Mouse (Mus musculus): ENCODE results near the gene Emp3.
"Not testable (repeated sequence)": the region's sequence is repeated elsewhere in the genome, so short reads cannot be mapped to it uniquely, and the experiment has no call there.

The Emp3 gene

DNA sequence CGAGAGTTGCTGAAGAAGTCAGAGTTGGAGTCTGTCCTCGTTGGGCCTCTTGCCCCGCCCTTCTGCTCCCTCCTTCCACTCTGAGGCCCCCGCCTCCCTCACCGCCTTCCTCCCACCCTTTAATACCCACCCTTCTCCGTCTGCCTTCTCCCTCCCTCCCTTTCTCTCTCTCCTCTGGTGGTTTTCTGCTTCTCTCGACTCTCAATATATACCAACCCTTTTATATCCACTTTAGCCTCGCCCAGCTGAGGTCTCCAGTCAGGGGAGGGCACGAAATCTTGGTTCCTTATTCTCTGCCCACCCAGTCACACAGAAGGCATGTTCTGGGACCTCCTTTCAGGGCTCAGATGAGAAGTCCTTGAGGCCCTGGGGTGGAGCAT lies at the start of gene Emp3:
Gene Emp3 (minus strand): TSS at position 163 of the 380 bp plus-strand sequence.
- no peak for DNase-seq

GRCm38 (mm10) chr7:45956611-45957010 lies 35.4 kb upstream of the Emp3 start:
- DNase-seq, result no peak

DNA sequence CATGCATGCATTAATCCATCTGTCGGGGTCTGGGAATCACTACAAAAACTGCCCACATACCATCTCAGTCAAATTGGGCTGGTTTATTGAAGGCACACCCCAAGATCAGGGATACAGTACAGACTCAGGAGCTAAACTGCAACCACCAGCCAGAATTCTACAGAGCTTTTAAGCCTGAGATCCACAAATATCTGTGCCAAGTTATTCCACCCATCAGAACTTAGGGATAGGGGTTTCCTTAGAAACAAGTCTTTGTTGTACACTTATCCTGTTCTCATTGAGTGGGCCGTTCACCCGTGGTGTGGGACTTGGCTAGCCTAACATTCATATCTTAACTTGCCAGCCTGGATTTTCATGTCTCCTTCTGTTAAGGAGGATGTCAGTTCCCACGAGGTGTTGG lies 27.9 kb upstream of the Emp3 start:
- no peak for DNase-seq

DNA sequence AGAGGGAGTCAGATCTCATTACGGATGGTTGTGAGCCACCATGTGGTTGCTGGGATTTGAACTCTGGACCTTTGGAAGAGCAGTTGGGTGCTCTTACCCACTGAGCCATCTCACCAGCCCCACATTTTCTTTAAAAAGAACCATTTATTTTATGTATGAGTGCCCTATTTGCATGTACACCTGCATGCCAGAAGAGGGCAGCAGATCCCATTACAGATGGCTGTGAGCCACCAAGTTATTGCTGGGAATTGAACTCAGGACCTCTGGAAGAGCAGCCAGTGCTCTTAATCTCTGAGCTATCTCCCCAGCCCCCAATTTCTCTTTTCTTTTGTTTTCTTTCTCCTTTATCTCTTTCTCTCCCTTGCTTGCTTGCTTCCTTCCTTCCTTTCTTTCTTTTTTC lies 22.1 kb upstream of the Emp3 start:
- not testable (repeated sequence) for DNase-seq

DNA sequence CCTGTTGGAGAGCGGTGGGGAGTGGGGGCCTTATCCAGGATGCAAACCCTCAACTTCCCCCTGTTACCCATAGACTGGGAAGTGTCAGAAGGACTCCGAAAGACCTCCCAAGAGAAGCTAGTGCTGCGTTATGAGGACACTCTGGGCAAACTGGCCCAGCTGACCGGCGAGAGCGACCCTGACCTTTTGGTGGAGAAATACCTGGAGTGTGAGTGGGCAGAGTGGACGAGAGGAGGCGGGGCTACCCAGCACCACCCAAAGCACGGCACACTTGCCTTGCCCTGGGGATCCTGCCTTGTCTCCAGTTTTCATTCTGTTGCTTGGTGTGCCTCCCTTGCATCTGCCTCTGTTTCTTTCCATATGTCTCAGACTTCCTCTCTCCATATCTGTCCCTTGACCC lies 20.8 kb upstream of the Emp3 start:
- no peak for DNase-seq

GRCm38 (mm10) chr7:45939836-45940235 lies 18.6 kb upstream of the Emp3 start:
- DNase-seq, result no peak

DNA sequence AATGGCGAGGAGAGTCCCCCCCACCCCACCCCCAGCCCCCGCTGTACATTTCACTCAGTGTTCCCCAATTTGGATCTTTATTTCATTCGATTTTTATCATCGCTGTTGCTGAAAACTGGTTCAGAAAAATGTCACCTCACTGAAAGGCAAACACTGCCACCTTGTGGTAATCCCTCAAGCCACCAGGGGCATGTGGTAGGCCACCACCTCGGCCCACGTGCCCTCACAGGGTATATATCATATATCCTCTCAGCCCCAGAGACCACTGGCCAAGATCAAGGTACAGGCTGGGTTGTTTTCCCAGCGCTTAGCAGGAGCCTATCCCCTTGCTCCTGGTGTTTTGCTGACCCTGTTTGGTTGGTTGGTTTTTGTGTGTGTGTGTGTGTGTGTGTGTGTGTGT lies 13.9 kb upstream of the Emp3 start:
- peak; percentile 38 for DNase-seq

DNA sequence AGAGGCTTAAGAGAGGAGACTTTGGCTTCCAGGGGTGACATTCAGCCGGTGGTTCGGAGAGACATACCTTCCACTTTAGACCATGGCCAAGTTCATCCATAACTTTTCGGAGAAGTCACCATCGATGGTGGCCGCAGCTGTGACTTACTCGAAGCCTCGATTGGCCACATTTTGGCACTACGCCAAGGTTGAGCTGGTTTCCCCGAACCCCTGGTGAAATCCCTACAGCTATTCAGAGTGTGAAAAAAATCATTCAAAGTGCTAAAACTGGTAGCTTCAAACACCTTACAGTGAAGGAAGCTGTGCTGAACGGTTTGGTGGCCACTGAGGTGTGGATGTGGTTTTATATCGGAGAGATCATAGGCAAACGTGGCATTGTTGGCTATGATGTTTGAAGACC lies 12.6 kb upstream of the Emp3 start:
- not testable (repeated sequence) for DNase-seq

DNA sequence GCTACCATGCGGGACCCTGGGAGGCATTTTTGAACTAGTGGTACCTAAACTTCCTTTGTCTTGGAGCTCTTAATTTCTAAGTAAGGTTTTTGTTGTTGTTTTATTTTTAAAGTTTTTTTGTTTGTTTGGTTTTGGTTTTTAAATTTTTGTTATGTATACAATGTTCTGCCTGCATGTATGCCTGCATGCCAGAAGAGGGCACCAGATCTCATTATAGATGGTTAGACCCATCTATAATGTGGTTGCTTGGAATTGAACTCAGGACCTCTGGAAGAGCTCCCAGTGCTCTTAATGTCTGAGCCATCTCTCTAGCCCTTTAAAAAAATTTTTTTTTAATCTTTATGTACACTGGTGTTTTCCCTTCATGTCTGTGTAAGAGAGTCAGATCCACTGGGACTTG lies 8.5 kb upstream of the Emp3 start:
- DNase-seq, result no peak

DNA sequence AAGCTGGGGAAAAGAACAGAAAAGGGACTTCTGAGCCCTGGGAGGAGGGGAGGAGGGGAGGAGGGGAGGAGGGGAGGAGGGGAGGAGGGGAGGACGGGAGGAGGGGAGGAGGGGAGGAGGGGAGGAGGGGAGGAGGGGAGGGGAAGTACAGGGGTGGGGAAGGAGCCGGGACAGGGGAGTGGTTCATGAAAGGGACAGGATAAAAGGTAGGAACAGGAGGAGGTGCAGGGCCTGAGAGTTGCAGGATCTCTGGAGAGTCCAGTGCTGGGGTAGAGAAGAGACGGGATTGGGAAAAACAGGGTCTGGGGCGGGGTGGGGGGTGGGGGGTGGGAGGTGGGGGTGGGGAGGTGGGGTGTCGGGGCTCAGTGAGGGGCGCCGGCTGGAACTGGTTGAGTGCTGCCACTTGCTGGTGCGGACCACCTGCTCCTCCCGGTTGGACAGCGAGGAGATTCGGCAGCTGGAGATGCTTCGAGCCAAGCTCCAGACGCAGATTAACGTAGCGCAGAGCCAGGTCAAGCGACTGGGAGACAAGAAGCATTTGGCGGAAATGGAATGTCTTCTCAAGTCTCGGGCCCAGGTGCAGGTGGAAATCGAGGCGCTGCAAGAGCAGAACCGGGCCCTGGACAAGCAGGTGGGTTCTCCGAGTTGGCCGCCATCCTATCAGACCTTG lies 7.6 kb upstream of the Emp3 start:
- no peak for DNase-seq

DNA sequence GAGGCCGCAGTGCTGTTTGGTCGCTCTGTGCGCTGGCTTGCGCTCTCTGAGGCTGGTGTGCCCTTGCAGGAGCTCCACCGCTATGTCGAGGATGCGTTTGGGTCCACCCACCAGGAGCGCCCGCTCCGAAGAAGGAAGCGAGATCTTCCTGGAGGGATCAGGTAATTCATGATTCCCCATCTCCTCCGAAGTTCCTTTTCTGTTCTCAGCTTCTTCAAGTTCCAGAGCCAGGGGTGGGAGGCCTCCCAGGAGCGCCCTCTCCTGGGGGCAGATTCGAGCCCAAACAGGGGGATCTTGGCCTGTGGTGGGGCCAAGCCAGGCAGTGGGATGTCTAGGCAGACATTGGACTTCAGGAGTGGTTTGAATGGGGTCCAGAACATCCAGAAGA lies 3.2 kb upstream of the Emp3 start:
- DNase-seq, result no peak

DNA sequence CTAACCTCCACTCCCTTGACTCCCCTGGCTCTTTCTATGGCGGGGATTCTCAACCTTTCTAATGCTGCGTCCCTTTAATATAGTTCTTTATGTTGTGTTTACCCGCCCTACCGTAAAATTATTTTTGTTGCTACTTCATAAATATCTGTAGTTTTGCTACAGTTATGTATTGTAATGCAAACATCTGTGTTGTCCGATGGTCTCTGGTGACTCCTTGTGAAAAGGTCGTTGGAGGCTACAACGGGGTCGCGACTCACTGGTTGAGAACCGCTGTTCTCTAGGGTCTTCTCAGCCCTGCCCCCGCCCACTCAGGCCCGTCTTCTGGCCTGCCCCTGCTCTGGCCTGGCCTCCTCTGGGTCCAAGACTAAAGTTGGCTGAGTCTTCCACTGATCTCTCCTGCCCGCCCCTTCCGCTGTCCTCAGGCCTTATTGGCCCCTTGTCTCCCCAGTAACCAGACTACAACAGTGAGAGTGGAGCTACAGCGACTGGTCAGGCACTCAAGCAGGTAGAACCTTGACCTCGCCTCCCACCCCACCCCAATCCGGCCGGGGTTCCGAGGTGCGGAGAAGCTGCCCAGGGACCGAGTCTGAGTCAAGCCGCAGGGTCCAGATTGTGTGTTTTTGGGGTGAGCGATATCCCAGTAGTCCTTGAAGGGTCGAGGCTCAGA lies 2.7 kb upstream of the Emp3 start, which contains the start of gene Ccdc114:
Gene Ccdc114 (plus strand): TSS at position 311 of the 667 bp plus-strand sequence.
- no peak for DNase-seq

DNA sequence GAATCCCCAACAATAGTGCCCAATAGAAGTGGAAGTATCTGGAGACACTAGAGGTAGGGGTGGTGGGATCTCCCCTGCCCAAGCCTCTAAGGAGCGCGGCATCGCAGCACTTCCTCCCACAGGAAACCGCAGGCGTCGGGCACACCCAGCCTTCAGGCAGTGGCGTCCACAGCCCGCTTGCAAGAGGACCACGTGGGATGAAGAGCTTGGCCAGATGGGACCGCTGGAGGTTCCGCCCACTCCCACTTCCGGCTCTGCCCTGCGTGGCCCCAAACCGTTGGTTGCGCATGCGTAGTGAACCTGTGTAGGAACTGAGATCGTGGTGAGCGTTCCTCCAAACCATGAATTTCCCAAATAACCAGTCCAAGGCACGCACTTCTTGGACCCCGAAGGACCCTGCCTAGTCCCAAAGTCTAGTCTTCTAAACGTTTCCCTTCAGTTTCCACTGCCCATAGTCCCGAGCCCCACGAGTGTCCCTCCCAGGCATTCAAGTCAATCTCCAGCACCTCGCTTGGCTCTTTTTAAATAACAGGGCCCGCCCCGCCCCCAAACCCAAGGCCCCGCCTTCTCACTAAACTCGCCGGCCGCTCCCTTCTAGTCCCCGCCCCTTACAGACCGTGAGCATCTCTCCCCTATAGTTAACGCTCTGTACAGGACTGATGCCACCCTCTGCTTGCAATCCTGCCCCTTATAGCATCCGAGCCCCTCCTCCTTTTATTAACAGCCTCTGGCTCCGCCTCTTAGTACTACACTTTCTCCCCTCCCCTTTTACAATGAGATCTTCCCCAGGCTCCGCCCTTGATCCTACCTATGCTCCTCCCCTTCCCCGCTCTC lies 1.9 kb upstream of the Emp3 start:
- DNase-seq, result peak; percentile 76

DNA sequence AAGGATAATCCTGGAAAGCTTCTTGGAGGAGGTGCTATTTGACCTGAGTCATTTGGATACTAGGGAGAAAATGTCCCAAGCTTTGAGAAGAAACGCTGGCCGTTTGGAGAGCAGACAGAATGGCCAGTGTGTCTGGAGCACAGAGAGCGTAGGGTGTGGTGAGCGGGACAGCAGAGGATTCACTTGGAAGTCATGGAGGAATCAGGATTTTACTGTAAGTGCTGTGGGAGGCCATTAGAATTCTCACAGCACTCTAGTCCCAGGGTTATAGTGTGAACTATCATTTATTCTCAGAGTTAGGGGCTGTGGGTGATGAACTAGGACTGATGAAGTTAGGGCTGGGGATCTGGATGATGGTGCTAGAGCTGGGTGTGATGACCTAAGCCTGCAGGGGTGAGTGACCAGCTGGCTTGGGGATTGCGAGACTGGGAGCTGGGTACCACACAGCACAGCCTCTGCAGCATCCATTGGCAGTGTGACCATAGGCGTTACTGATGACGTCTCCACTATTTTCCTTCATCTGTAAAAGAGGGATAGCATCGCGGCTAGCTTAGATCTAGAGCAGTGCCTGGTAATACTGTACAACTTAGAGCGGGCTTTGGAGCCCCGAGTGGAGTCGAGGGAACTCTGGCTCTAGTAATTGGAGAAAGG lies 871 bp upstream of the Emp3 start:
- DNase-seq, result no peak

DNA sequence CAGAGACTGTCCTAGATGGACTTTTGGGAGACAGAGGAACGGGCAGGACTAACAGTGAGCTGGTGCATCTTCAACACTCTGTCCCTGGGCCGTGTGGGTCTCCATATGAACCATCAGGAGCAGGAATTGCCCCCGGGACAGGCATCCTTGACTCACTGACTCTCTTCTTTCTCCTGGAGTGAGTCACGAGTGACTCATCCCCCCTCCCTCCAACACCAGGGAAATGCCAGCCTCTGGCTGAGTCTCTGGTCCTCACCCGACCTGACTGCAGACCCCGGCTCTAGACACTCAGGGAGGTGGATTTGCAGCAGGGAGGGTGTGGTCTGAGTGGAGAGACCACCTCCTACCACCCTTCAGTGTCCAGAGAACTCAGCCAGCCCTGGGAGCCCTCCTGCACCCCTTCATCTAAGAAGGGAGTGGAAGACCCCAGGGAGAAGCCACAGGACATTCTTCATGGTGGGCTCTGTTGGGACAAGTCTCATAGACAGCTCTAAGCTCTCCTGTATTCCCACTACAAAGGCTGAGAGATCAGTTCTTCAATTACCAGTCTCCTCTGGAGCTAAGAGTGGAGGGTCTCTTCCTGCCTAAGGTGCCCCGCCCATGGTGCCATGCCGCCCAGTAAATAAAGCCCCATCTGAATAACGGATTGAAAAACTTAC lies 492 bp downstream of the Emp3 start:
- DNase-seq, result no peak

- no peak for DNase-seq
Observed at GRCm38 (mm10) chr7:45919761-45920160, 1.4 kb downstream of the Emp3 start.

DNA sequence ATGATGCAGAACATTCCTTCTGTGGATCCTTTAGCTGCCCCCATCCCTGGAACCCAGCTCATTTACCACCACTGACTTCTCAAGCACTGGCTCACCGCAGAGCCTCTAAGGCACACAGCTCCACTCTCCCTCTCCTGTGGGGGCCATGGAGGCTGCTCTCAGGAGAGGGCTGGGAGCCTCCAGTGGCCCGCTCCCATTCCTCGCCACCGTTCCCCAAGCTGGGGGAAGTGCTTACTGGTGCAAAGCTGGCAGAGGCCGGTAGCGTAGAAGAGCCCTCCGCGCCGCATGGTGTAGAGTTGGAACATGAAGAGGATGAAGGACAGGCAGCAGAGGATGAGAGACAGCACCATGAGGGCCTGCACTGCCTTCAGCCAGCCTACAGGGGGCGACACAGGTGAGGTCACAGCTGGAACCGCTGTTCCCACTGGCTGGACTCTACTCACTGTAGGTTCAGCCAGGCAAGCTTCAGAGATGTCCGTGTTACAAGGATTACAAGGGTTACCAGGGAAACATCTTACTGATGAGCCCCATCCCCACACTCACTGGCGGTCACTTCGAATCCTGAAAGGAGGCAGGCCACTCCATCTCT lies 2.0 kb downstream of the Emp3 start:
- DNase-seq, result no peak

DNA sequence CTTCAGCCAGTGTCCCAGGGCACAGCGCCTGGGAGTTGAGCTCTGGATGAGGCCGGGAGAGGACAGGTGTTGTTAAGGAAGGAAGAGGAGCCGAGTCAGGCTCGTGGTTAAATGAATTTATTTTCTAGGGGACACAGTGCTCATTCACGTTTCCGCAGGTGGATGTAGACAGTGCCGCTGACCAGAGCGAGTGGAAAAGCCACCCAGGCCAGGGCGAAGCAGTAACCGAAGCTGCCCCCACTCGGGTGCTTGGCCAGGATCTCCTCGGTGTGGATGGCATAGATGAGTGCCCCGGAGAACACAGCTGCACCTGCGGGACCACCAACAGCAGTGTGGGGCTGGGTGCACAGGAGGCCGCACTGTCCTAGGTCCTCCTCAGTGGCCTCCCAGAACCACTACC lies 3.3 kb downstream of the Emp3 start:
- DNase-seq, result no peak

- no peak for DNase-seq
Observed at GRCm38 (mm10) chr7:45917004-45917704, 4.0 kb downstream of the Emp3 start.

DNA sequence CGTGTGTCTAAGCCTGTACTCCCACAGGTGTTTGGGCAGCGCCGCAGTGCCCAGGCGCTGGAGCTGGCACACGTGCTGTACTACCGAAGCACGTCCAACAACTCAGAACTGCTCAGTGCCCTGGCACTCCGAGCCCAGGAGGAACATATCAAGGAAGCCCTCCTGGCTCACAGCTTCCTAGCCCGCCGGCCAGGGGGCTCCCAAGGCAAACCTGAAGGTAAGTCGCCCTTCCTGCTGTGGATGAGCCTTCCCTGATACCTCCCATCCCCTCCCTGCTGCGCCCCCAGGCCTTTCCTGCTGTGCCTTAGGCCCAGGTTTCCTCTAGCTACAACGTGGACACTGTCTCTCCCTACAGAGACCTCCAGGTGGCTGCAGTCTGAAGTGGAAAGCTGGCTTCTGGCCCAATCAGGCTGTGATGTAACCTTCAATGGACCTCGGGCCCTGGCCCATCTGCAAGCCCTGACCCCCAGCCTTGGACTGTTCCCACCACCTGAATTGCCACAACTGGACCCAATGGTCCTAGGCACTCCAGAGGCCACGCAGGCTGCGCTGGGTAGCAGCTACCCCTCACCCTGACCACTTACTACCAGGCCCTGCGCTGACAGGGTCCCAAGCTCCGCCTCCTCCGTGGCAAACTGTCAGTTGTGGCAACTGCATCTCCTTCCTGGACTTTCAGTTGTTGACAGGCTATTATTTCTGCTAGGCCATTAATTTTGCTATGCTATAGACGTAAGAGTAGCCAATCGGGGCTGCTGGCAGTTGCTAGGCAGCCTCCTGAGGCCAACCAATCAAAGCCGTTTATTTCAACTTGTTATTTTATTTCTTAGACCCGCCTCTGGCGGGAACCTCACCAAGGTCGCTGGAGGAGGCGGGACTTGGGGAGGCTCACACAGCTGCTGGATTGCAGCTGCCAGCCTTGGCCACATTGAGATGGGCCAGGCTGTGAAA lies 4.9 kb downstream of the Emp3 start:
- DNase-seq, result no peak

GRCm38 (mm10) chr7:45915011-45915410 lies 6.2 kb downstream of the Emp3 start:
- DNase-seq, result no peak

Measured in cerebellum, adult 11 months (tissue).